Comparison of ENCODE assay signal across 23 mouse cellular contexts in genomic region chr2:131350301-131350700, GRCm38 (mm10). TPM values are rescaled to one million over a fixed set of nuclear protein-coding genes. Genes with fewer than 3 reads are reported as not detected.
DNase-seq lines count a peak whose midpoint lies in the region; ATAC-seq lines count a peak whose summit lies in the region.
"Had no signal": no experiment of that assay in that cellular context is flagged by ENCODE, and none has a peak within 500 bp of the region (broad histone marks: within the 10 kb centered on the region; RNA-seq: fewer than 3 reads in every experiment).

No protein-coding gene starts in this region.

- peak overlapping the region; percentile 13 for H3K4me3 ChIP-seq in hindbrain, embryonic 15.5 days
- no peak overlapping the region for H3K4me3 ChIP-seq in hindbrain, embryonic 11.5 days (ENCODE audit: low read depth, low read length)
- no peak overlapping the region for H3K4me3 ChIP-seq in midbrain, embryonic 14.5 days (replicated peaks; ENCODE audit: low read depth, low read length)
- no peak overlapping the region for H3K4me3 ChIP-seq in midbrain, embryonic 10.5 days
- no peak overlapping the region for H3K4me3 ChIP-seq in neural tube, embryonic 13.5 days
- H3K4me3 ChIP-seq: erythroblast, embryonic 14.5 days; limb, embryonic 12.5 days; liver, embryonic 12.5 days had no signal

- H3K4me2 ChIP-seq in hindbrain, embryonic 15.5 days: peak overlapping the region; percentile 18
- H3K4me2 ChIP-seq in hindbrain, embryonic 11.5 days (replicated peaks; ENCODE audit: low read depth, low read length): no peak overlapping the region
- H3K4me2 ChIP-seq in midbrain, embryonic 14.5 days (ENCODE audit: low read length): peak overlapping the region; percentile 23
- H3K4me2 ChIP-seq in neural tube, embryonic 13.5 days: peak overlapping the region; percentile 20
- H3K4me2 ChIP-seq: heart, embryonic 11.5 days; limb, embryonic 12.5 days; liver, embryonic 12.5 days had no signal

- no peak for ATAC-seq in hindbrain, embryonic 15.5 days (ENCODE audit: low FRiP score, low read depth)
- no peak for ATAC-seq in hindbrain, embryonic 11.5 days (ENCODE audit: low FRiP score)
- no peak for ATAC-seq in midbrain, embryonic 14.5 days (ENCODE audit: low FRiP score, low TSS enrichment)
- no peak for ATAC-seq in neural tube, embryonic 13.5 days (ENCODE audit: low read depth)
- ATAC-seq: inflammation-experienced regulatory T-cells, adult 6 months; liver, embryonic 12.5 days; liver, postnatal 0 days had no signal

- no peak overlapping the region for H3K9ac ChIP-seq in hindbrain, embryonic 15.5 days
- H3K9ac ChIP-seq in hindbrain, embryonic 11.5 days (ENCODE audit: low read depth, low read length): no peak overlapping the region
- H3K9ac ChIP-seq in midbrain, embryonic 14.5 days (replicated peaks; ENCODE audit: low read length): no peak overlapping the region
- H3K9ac ChIP-seq in neural tube, embryonic 13.5 days: no peak overlapping the region
- H3K9ac ChIP-seq: limb, embryonic 12.5 days; liver, embryonic 12.5 days; liver, postnatal 0 days had no signal

- no peaks in the 10 kb centered on the region for H3K36me3 ChIP-seq in hindbrain, embryonic 15.5 days
- no peaks in the 10 kb centered on the region for H3K36me3 ChIP-seq in hindbrain, embryonic 11.5 days (ENCODE audit: control insufficient read depth, insufficient read depth, low read length)
- H3K36me3 ChIP-seq in midbrain, embryonic 14.5 days (ENCODE audit: control insufficient read depth, insufficient read depth, low read length): no peaks in the 10 kb centered on the region
- no peaks in the 10 kb centered on the region for H3K36me3 ChIP-seq in midbrain, embryonic 10.5 days
- no peaks in the 10 kb centered on the region for H3K36me3 ChIP-seq in neural tube, embryonic 13.5 days
- H3K36me3 ChIP-seq: limb, embryonic 12.5 days; liver, embryonic 12.5 days had no signal

- H3K27me3 ChIP-seq in hindbrain, embryonic 15.5 days: no peaks in the 10 kb centered on the region
- H3K27me3 ChIP-seq in hindbrain, embryonic 11.5 days (ENCODE audit: control insufficient read depth, insufficient read depth, low read length): no peaks in the 10 kb centered on the region
- H3K27me3 ChIP-seq in midbrain, embryonic 14.5 days (ENCODE audit: control insufficient read depth, insufficient read depth, low read length): no peaks in the 10 kb centered on the region
- no peaks in the 10 kb centered on the region for H3K27me3 ChIP-seq in midbrain, embryonic 10.5 days (ENCODE audit: low read depth, poor library complexity, severe bottlenecking)
- no peaks in the 10 kb centered on the region for H3K27me3 ChIP-seq in neural tube, embryonic 13.5 days
- H3K27me3 ChIP-seq: limb, embryonic 12.5 days had no signal

- WGBS in hindbrain, embryonic 15.5 days: 83% methylated on average over 6 of the region's 6 CpGs
- WGBS in hindbrain, embryonic 11.5 days: 90% methylated on average over 6 of the region's 6 CpGs
- 89% methylated on average over 6 of the region's 6 CpGs for WGBS in midbrain, embryonic 14.5 days
- 90% methylated on average over 6 of the region's 6 CpGs for WGBS in midbrain, embryonic 10.5 days
- 85% methylated on average over 6 of the region's 6 CpGs for WGBS in neural tube, embryonic 13.5 days

- no peak overlapping the region for H3K27ac ChIP-seq in hindbrain, embryonic 15.5 days (replicated peaks)
- no peak overlapping the region for H3K27ac ChIP-seq in hindbrain, embryonic 11.5 days (ENCODE audit: low read depth, low read length)
- no peak overlapping the region for H3K27ac ChIP-seq in midbrain, embryonic 14.5 days (replicated peaks; ENCODE audit: low read depth, low read length)
- no peak overlapping the region for H3K27ac ChIP-seq in midbrain, embryonic 10.5 days (replicated peaks)
- H3K27ac ChIP-seq in neural tube, embryonic 13.5 days (replicated peaks): no peak overlapping the region
- H3K27ac ChIP-seq: left cerebral cortex, adult 2 months; limb, embryonic 12.5 days; liver, embryonic 12.5 days had no signal

- H3K9me3 ChIP-seq in hindbrain, embryonic 15.5 days: no peaks in the 10 kb centered on the region
- no peaks in the 10 kb centered on the region for H3K9me3 ChIP-seq in hindbrain, embryonic 11.5 days (ENCODE audit: control insufficient read depth, low read length)
- H3K9me3 ChIP-seq in midbrain, embryonic 14.5 days (ENCODE audit: control insufficient read depth, low read length): no peaks in the 10 kb centered on the region
- no peaks in the 10 kb centered on the region for H3K9me3 ChIP-seq in midbrain, embryonic 10.5 days (replicated peaks)
- H3K9me3 ChIP-seq in neural tube, embryonic 13.5 days: no peaks in the 10 kb centered on the region
- H3K9me3 ChIP-seq: limb, embryonic 12.5 days; liver, embryonic 12.5 days had no signal

- DNase-seq in hindbrain, embryonic 11.5 days (ENCODE audit: low spot score): no peak
- DNase-seq in midbrain, embryonic 14.5 days: no peak
- no peak for DNase-seq in midbrain, embryonic 10.5 days (ENCODE audit: low spot score)
- DNase-seq in yolk sac, embryonic 10.5 days (ENCODE audit: low spot score): no peak
- DNase-seq: adrenal gland, adult 8-10 months; B cell, adult 2 months; cerebellum, adult 2 months; cerebellum, postnatal 14 days; gastrocnemius, postnatal 10 days; heart, postnatal 36 days; kidney, adult 11 months; kidney, postnatal 14 days; liver, postnatal 0 days; lung, postnatal 36 days; thymus, postnatal 4 days had no signal

- H3K4me1 ChIP-seq in hindbrain, embryonic 15.5 days (replicated peaks): peaks cover 32% of the 10 kb centered on the region
- no peaks in the 10 kb centered on the region for H3K4me1 ChIP-seq in hindbrain, embryonic 11.5 days (replicated peaks; ENCODE audit: control insufficient read depth, insufficient read depth, low read length)
- peaks cover 18% of the 10 kb centered on the region for H3K4me1 ChIP-seq in midbrain, embryonic 14.5 days (ENCODE audit: control insufficient read depth, insufficient read depth, low read length)
- H3K4me1 ChIP-seq in midbrain, embryonic 10.5 days: peaks cover 19% of the 10 kb centered on the region
- peaks cover 40% of the 10 kb centered on the region for H3K4me1 ChIP-seq in neural tube, embryonic 13.5 days (replicated peaks)

RNA-seq across cellular contexts. Expression of gene Rnf24, which starts 2.4 kb away (rescaled TPM):
- polyA plus RNA-seq in hindbrain, embryonic 15.5 days (2015; fragmentation: Nextera tagmentation; extraction: Ambion mirVana): 15.9 and 18.2 TPM in 2 replicates
- polyA plus RNA-seq in hindbrain, embryonic 11.5 days (2014; fragmentation: Nextera tagmentation; extraction: Ambion mirVana): 12.0 and 13.6 TPM in 2 replicates
- 19.6 and 21.2 TPM in 2 replicates for polyA plus RNA-seq in midbrain, embryonic 14.5 days (2014; fragmentation: Nextera tagmentation; extraction: Ambion mirVana)
- polyA plus RNA-seq in midbrain, embryonic 10.5 days (2016; fragmentation: Nextera tagmentation; extraction: Ambion mirVana): 7.5 and 10.5 TPM in 2 replicates
- 17.5 and 18.6 TPM in 2 replicates for polyA plus RNA-seq in neural tube, embryonic 13.5 days (2015; fragmentation: Nextera tagmentation; extraction: Ambion mirVana)
- polyA plus RNA-seq: erythroblast, embryonic 14.5 days had no signal
